Mouse (Mus musculus) monocyte, adult 2 months (primary cell): ENCODE measurements around the gene Serp2.

ENCODE experiments used
- DNase-seq, 2 experiments: peaks; one replicate each; pipeline ENCODE4 v3.0.0; 2022; ENCODE audit warnings: low spot score in 2 of 2, low read depth in 1 of 2

The Serp2 gene

GRCm38 (mm10) chr14:76527758-76528313 lies 28.9 kb downstream of the Serp2 start:
- no peak for DNase-seq

GRCm38 (mm10) chr14:76527030-76527719 lies 29.5 kb downstream of the Serp2 start:
- no peak for DNase-seq

DNA sequence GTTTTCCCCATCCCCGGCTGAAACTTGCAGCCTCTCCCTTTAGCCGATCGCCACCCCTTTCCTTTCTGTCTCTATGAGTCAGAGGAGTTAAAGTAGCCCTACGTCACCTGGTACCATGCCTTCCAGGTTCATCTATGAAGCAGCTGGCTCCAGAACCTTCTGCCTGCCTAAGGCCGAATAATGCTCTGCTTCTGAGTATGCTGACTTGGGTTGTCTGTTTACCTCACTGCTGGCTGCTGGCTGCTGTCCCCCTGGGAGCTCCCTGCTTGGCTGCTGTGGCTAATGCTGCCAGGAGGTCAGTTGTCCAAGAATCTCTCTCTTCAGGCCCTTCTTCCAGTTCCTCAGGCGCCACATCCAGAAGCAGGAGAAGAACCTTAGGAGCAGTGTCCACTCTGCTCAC lies 30.2 kb downstream of the Serp2 start:
- DNase-seq = no peak

DNA sequence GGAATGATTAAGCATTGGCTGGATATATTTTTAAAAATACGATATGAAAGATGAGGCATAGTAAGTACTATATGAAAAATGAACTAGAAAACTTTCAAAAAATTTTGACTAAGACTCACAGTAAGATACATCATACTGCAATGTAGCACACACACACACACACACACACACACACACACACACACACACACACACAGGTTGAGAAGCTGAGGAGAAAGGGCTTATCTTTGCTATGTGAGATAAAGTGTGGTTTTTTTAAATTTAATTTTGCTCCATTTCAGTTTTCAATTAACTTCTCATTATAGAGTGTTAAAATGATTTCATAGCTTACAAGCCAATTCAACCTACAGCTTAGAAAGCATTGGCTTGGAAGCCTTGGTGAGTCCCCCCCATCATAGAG lies 33.3 kb downstream of the Serp2 start:
- DNase-seq = no peak

DNA sequence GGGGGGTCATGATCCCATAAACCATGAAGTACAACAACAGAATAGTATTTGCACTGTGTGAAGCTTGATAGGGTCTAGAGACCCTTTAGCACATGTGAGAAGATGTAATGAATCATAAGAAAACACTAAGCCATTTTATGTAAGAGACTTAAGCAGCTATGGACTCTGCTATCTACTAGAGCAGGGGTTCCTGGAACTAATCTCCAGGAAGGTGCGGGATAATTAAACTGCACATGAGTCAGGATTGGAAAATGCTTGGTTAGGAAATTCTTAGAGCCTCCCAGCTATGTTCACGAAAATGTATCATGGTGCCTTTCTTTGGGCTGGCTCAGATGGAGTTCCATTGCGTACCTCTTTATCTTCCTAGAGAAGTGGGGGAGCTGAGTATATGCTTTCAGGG lies 35.4 kb downstream of the Serp2 start:
- DNase-seq = no peak

GRCm38 (mm10) chr14:76520606-76521005 lies 36.1 kb downstream of the Serp2 start:
- no peak for DNase-seq

- DNase-seq = no peak
Measured at GRCm38 (mm10) chr14:76518217-76518616, 38.5 kb downstream of the Serp2 start.

GRCm38 (mm10) chr14:76515620-76516019 lies 41.1 kb downstream of the Serp2 start:
- no peak for DNase-seq

GRCm38 (mm10) chr14:76514050-76514585 lies 42.6 kb downstream of the Serp2 start:
- no peak for DNase-seq

DNA sequence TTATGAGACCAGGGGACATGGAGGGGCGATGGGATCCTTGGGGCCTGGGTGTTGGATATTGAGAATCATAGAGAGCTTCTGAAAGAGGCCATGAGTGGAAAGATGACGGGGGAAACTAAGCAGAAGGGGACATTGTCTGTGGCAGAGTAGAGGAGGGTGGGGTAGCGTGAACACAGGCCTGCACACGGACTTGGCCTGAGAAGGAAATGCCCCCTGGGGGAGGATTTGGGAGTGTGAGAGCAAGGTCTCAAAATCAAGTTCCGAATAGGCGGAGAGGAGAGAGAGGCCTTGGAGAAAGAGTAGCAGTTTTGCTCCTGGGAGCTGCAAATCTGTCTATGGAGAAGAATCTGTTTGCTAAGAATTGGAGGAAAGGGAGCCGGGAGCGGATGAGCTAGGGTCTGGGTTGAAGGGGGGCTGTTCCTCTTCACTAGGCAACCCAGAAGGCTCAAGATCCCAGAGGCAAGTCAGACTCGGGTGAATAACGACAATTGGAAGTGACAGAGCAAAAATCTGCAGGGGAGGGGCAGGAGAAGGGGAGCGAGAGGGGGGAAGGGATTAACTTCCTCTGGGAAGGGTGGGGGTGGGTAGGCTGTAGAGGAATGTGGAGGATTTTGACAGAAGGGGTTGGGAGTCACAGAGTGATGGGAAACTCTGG lies 43.2 kb downstream of the Serp2 start:
- no peak for DNase-seq

GRCm38 (mm10) chr14:76511971-76512370 lies 44.7 kb downstream of the Serp2 start:
- no peak for DNase-seq

DNA sequence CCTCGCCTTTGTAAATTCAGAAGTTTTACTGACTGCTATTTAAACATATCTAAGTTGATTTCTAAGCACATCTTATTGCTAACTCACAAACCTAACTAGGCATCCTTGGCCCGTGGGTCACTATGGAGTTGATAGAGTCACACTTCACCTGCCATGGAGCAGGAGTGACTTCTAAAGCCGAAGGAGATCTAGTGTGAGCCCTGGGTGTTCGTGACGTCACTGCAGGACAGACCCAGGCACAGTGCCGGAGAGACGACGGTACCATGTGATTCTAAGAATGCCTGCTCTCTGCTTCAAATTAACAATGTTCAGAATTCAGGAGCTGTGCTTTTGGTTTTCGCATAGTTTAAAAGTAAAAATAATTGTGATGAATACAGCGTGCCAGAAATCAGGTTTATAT lies 48.0 kb downstream of the Serp2 start:
- no peak for DNase-seq

- DNase-seq = no peak
Measured at GRCm38 (mm10) chr14:76507804-76508500, 48.7 kb downstream of the Serp2 start.

DNA sequence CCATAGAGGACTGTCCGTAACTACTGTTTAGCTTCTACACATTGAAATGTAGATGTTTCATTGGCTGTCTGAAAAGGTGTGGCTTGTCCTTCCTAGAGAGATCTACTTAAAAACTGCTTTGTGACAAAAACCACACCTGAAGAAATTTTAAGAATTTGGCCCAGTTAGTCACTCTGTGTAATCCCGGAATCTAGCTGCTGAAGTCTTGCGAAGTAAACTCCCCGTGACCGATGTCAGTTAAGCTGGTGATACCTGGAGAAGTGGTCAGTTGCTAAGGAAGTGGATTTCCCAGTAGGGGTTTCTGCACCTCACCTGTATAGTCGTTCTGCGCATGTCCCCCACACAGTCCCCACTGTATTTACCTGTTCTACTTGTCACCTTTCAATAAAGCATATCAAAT lies 49.3 kb downstream of the Serp2 start:
- no peak for DNase-seq

- no peak for DNase-seq
Measured at GRCm38 (mm10) chr14:76506425-76507205, 50.1 kb downstream of the Serp2 start.

GRCm38 (mm10) chr14:76505439-76506220 lies 51.1 kb downstream of the Serp2 start:
- DNase-seq = no peak

GRCm38 (mm10) chr14:76505101-76505438 lies 51.6 kb downstream of the Serp2 start:
- no peak for DNase-seq

DNA sequence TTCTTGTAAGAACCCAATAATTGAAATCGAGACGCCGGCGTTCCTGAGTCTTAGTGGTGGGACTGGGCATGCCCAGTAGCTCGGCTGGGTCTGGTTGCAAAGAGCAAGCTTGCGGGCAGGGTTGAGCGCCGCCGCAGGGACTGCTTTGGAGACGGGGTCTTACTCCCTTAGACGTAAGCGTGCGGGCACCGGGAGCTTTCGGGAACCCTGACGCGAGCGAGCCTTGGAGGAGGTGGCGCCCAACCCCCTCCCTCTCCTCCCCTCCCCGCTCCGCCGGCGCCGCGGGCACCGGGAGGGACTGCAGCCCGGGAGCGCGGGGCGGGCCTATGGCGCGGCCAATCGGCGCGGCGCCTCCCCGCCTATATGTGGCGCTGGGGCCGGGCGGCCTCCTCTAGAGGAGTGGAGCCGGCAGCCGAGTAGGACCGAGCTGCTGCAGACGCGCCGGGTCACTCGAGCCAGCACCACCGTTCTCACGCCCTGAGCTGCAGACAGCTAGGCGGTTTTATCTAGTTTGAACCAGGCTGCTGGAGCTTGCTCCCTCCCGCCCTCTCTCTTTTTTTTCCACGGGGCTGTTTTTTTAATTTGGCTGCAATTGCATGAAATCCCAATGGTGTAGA lies 52.5 kb downstream of the Serp2 start:
- peak; percentile 46 to 61 for DNase-seq

GRCm38 (mm10) chr14:76503231-76503851 lies 53.3 kb downstream of the Serp2 start:
- DNase-seq = no peak
